Mouse (Mus musculus) left cerebral cortex, adult 18-20 months (tissue): ENCODE results near the gene Cul4a. TPM values are rescaled to one million over a fixed set of nuclear protein-coding genes. Genes with fewer than 3 reads are reported as not detected.

Experiments used
- DNase-seq, 2 experiments: peaks; one replicate each; pipeline ENCODE4 v3.0.0; 2021 to 2022; ENCODE audit warnings: low spot score in 2 of 2, mixed read lengths in 1 of 2
- microRNA-seq, 2 experiments: library from miRNA; unstranded; fragments of <30 nt; microRNA quantifications; one replicate each; pipeline ENCODE4 v1.2.0; 2021
- total RNA-seq, 2 experiments: library from RNA; stranded (reverse); gene quantifications; 2 replicates each; pipeline ENCODE4 v1.2.3; 2021

Cul4a gene
- total RNA-seq, 2 experiments from 2014 or later, result 50.3 to 50.9 TPM

DNA sequence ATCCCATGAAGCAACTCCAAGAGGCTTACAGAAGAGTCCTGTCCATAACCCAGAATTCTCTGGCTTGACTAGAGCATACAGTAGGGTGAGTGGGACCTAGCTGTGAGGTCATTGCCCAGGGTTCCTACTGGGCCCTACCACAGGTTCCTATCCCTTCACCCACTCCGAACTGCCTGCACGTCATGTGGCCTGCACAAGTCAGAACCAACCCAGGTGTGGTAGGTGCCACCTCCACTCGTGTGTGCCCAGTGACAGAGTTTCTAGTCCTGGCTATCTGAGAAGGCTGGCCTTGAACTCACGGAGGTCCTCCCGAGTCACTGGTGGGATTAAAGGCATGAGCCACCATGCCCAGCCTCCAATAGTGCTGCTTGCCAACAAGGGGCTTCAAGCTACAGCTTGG lies 72.7 kb downstream of the Cul4a start:
- DNase-seq, result no peak

GRCm38 (mm10) chr8:13179482-13179881 lies 74.1 kb downstream of the Cul4a start:
- no peak for DNase-seq

- no peak for DNase-seq
These were observed 74.5 kb downstream of the Cul4a start for GRCm38 (mm10) chr8:13179948-13180347.

GRCm38 (mm10) chr8:13180408-13180807 lies 75.0 kb downstream of the Cul4a start:
- no peak for DNase-seq

DNA sequence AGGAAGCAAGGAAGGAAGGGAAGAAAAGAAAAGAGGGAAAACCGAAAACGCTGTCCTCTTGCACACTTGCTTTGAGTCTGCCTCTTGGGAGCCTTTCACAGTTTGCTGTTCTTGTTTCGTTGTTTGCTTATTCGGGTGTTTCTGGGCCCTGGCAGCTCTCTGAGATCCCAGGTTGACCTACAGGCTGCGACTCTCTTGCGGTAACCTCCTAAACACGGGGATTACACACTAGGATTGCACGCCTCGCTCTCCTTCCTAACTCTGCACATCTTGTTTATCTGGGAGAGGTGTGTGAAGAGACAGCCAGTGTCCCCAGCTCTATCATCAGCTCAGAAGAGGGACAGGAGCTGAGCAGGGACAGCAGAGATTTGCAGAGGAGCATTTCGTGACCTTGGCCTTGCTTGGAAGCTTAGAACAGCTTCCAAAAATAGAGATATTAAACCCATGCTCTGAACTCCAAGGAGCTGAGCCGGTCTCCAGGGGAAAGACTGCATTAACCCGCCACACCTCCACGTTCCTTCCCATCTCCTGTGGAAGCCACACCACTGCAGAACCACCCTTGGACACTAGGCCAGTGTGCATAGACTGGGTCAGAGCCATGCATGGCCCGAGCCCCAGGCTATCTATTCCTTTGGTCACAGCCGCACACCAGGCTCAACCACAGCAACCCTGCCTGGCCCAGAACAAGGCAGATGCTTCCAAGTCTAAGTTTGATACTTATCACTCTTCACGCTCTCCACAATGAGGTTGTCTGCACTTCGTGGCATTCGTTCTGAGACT lies 75.7 kb downstream of the Cul4a start:
- DNase-seq, result no peak

GRCm38 (mm10) chr8:13181691-13181976 lies 76.2 kb downstream of the Cul4a start:
- no peak for DNase-seq

DNA sequence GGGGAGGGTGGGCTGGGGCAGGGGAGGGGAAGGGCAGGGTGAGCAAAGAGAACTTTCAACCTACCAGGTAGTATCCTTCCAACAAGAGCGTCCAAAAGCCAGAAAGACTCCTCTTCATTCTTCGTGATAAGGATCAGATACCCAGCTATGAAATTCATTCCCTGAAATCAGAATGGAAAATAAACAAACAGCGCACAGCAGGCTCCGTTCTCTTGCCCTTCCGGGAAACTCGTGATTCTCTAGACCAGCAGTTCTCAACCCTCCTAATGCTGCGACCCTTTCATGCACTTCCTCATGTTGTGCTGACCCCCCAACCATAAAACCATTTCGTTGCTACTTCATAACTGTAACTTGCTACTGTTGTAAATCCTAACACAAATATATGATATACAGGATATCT lies 81.4 kb downstream of the Cul4a start:
- no peak for DNase-seq

- DNase-seq, result no peak
These were observed 81.8 kb downstream of the Cul4a start for GRCm38 (mm10) chr8:13187229-13187628.

DNA sequence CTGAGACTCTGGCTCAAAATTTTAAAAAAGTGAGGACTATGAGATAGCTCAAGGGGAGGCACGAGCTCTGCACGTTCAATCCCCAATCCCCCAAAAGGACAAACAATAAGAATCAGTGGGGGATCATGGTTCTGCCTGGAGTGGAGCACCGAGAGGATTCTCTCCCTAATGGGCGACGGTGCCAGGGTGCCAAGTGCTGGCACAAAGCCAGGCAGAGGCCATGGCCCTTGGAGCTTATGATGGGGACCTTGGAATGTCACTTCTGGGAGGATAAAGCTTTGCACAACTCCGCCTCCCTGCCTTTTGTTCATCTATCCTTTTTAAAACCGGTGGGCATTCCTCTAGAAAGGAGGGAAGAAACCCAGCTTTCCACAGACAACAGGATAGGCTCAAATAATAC lies 82.2 kb downstream of the Cul4a start:
- DNase-seq, result no peak

- DNase-seq, result no peak
These were observed 82.7 kb downstream of the Cul4a start for GRCm38 (mm10) chr8:13188052-13188555.

DNA sequence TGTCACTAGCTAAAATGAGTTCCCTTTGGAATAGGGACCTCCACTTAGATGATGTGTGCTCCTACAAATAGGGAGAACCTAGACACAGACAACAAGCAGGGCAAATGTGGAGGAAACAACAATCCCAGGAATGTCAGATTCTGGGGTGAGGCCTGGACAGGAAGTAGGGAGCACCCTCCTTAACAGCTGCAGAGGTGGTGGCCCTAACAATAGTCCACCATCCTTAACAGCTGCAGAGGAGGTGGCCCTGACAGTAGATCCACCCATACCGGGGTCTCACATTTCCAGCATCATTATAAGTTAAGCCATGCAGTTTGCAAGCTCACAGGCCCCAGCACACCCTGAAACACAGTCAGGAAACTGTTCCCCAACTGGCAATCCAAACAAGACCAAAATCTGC lies 83.4 kb downstream of the Cul4a start:
- DNase-seq, result no peak

- DNase-seq, result no peak
These were observed 84.8 kb downstream of the Cul4a start for GRCm38 (mm10) chr8:13190235-13190634.

DNA sequence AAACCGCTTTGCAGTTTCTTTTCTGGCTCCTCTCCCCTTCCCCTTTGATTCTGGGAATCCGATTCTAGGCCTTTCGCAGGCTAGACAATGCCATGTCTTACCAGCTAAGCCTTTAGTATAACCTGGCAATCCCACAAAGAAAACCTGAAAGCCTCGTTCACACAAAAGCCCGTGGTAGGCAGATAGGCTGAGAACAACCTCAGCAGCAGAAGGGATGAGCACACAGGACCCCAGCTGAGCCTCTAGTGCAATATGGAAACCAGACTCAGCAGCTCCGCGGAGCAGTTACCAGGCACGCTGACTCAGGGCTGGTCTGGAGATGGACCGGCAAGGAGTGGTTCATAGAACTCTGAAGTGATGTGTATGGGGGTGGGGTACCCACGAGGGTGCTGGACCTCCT lies 89.4 kb downstream of the Cul4a start:
- no peak for DNase-seq

DNA sequence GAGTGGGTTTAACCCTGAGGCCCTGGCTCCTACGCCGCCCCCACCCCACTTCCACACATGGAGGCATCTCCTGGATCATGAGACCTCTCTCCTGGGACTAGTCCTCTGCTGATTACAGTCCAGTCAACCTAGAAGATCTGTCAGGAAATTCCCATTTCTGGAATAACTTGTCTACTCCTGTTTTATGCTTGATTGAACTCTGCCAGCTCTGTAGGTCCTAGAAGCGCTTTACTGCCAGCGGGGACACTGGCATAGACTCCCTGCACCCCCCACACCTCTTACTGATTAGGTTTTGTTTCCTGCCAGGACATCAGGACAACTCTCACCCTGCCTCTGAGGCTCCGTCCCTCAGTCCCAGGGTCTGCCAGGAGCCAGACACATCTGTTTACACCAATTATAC lies 92.1 kb downstream of the Cul4a start:
- no peak for DNase-seq

Small RNA genes within 50 kb of the gene (microRNA-seq; reads per million reads assigned to microRNA genes)
- gene Mir1968, result 8.5 to 19.4 reads per million in 2 experiments
- gene Mir7065, result 0 to 0.63 reads per million in 2 experiments

Other genes starting within 250 kb of the Cul4a start
- 100 to 1,000 TPM; 239 to 243 TPM for gene Mcf2l, start 231.8 kb upstream of the Cul4a start, total RNA-seq
- gene F7, start 79.6 kb upstream of the Cul4a start, total RNA-seq, result under 1 TPM in 1 of 2 experiments, not detected in 1; 0.19 TPM
- not detected for gene F10, start 68.3 kb upstream of the Cul4a start, total RNA-seq
- not detected for gene Proz, start 44.7 kb upstream of the Cul4a start, total RNA-seq
- 10 to 100 TPM; 26.0 to 32.1 TPM for gene Pcid2, start 162 bp upstream of the Cul4a start, total RNA-seq
- gene Lamp1, start 53.5 kb downstream of the Cul4a start, total RNA-seq, result 100 to 1,000 TPM; 269 to 280 TPM
- gene Grtp1, start 95.0 kb downstream of the Cul4a start, total RNA-seq, result 1 to 10 TPM; 5.1 to 5.2 TPM
- 1 to 10 TPM; 1.0 to 1.6 TPM for gene Adprhl1, start 148.5 kb downstream of the Cul4a start, total RNA-seq
- gene Dcun1d2, start 182.5 kb downstream of the Cul4a start, total RNA-seq, result 10 to 100 TPM; 41.3 to 43.8 TPM
- gene Tmco3, start 182.6 kb downstream of the Cul4a start, total RNA-seq, result 10 to 100 TPM; 45.9 to 46.8 TPM
- 10 to 100 TPM; 50.1 to 59.3 TPM for gene Tfdp1, start 233.1 kb downstream of the Cul4a start, total RNA-seq